Mouse (Mus musculus) bone marrow, adult 2 months (tissue): ENCODE data around the gene 1110025L11Rik. TPM values are rescaled to one million over a fixed set of nuclear protein-coding genes. Genes with fewer than 3 reads are reported as not detected.
"Not testable (repeated sequence)": the region's sequence is repeated elsewhere in the genome, so short reads cannot be mapped to it uniquely, and the experiment has no call there.

Experiments
- H3K27ac ChIP-seq: fragments of 200-500 bp; 2 replicates; pipeline ENCODE4 v1.5.1; 2012; ENCODE audit warnings: low read depth, mild to moderate bottlenecking, control low read depth, inconsistent platforms, low read length; ENCODE audit not compliant: control insufficient read depth, poor library complexity, insufficient read depth
- H3K4me1 ChIP-seq: fragments of 200-500 bp; 2 replicates; pipeline ENCODE4 v1.6.1; 2011; ENCODE audit warnings: low read length; ENCODE audit not compliant: control insufficient read depth, insufficient read depth
- H3K4me3 ChIP-seq: fragments of 200-500 bp; replicated peaks from 2 replicates; pipeline ENCODE3; 2011; ENCODE audit warnings: mild to moderate bottlenecking, low read depth, low read length, control low read depth; ENCODE audit not compliant: control insufficient read depth
- CTCF ChIP-seq: fragments of 200-500 bp; IDR thresholded peaks from 2 replicates; pipeline ENCODE4 v1.5.1; 2011; ENCODE audit warnings: low read length, control low read depth; ENCODE audit not compliant: control insufficient read depth, insufficient read depth
- POLR2A ChIP-seq: fragments of 200-500 bp; IDR thresholded peaks from 2 replicates; pipeline ENCODE4 v1.6.1; 2011; ENCODE audit warnings: low read depth, mild to moderate bottlenecking, control low read depth, low read length, borderline replicate concordance; ENCODE audit not compliant: control insufficient read depth
- WGBS: fragments of 180-500 bp; shearing (Covaris S2); methylation state at CpG from one replicate; pipeline ENCODE4 v1.1.7; 2018; 5-methylcytosine and 5-hydroxymethylcytosine counted together
- polyA plus RNA-seq: library from polyadenylated mRNA; stranded (reverse); fragments of >200 nt; gene quantifications from 2 replicates; pipeline ENCODE4 v1.2.4, GENCODE M21; 2011; ENCODE audit warnings: low replicate concordance; ENCODE audit not compliant: missing spikeins, insufficient read depth, insufficient read length

Gene 1110025L11Rik
- not detected in 2 replicates for polyA plus RNA-seq

DNA sequence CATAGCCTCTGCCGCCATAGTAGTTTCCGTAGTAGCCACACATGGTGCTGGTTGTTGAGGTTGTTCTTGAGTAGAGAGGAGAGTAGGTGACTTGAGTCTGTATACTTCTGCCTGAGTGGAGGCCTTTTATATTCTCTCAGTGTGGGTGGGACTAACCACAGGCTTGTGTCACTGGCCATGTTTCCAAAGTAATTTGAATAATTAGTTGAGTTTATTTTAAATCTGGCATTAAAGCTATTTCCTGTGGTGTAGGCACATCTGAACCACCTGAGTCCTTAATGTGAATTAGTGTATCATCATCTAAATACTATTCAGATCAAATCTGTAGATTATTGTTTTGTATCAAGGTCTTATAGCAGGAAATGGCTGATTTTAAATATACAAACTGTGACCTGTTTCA is at the start of gene 1110025L11Rik:
TSS of gene 1110025L11Rik (minus strand) at position 101 of the 400 bp plus-strand sequence.
- not testable (repeated sequence) for H3K27ac ChIP-seq, H3K4me1 ChIP-seq, H3K4me3 ChIP-seq
- no CpG with 5 or more reads among the region's 2 CpGs for WGBS

DNA sequence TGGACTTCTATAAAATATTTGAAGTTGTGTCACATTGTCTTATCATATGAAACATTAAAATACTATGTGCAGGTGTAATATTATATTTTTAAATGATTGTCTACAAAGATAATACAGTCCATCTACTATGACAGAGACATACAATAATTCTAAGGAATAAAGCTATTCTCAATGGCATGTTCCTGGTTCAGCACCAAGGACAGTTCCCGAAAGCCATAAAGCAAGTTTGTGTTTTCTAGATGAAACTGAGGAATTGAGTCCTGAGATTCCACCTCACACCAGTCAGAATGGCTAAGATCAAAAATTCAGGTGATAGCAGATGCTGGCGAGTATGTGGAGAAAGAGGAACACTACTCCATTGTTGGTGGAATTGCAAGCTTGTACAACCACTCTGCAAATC is 7.2 kb upstream of the 1110025L11Rik start:
- H3K27ac ChIP-seq, H3K4me3 ChIP-seq, H3K4me1 ChIP-seq: not testable (repeated sequence)
- 62% methylated on average over 2 of the region's 2 CpGs for WGBS

DNA sequence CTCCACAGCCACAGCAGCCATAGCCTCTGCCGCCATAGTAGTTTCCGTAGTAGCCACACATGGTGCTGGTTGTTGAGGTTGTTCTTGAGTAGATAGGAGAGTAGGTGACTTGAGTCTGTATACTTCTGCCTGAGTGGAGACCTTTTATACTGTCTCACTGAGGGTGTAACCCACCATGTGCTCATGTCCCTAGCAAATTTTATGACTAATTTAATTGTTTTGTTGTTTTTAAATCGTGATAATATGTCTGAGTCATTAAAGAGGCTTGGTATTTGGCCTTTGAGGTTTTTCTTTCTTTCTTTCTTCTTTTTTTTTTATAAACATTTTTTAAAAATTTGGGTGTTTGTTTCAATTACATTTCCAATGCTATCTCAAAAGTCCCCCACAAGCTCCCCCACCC is 16.0 kb downstream of the 1110025L11Rik start, which contains the start of gene Krtap6-5:
TSS of gene Krtap6-5 (minus strand) at position 101 of the 400 bp plus-strand sequence.
- 67% methylated on average over 3 of the region's 3 CpGs for WGBS
- Histone ChIP-seq H3K4me1 (no peaks in the 10 kb centered on the region), H3K4me3 (no peak within 1 kb of the TSS), H3K27ac (no peak within 1 kb of the TSS)
- TF ChIP-seq POLR2A (no peak), CTCF (no peak)

DNA sequence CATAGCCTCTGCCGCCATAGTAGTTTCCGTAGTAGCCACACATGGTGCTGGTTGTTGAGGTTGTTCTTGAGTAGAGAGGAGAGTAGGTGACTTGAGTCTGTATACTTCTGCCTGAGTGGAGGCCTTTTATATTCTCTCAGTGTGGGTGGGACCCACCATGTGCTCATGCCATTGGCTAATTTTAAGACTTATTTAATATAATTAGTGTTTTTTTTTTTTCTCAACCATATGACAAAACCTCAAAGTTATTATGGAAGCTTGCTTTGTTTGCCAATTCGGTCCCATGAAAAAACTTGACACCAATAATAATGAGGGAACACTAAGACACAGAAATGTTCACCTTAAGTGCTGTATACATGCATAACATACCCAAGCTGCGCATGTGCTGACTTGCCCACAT is 22.4 kb downstream of the 1110025L11Rik start, which contains the start of gene Gm10228:
TSS of gene Gm10228 (minus strand) at position 101 of the 400 bp plus-strand sequence.
- H3K27ac ChIP-seq, H3K4me3 ChIP-seq, H3K4me1 ChIP-seq: not testable (repeated sequence)
- WGBS: 77% methylated on average over 2 of the region's 4 CpGs

DNA sequence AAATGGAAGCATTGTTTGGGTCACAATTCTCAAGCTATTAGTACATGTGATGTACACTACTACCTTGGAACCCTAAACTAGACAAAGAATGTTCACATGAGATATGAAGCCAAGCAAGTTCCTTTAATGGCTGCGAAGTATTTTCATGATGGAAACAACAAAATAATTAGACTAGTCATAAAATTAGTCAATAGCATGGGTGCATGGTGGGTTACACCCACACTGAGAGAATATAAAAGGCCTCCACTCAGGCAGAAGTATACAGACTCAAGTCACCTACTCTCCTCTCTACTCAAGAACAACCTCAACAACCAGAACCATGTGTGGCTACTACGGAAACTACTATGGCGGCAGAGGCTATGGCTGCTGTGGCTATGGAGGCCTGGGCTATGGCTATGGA is 32.4 kb downstream of the 1110025L11Rik start, which contains the start of gene Krtap6-1:
TSS of gene Krtap6-1 (plus strand) at position 301 of the 400 bp plus-strand sequence.
- not testable (repeated sequence) for H3K4me3 ChIP-seq, H3K4me1 ChIP-seq, H3K27ac ChIP-seq
- 88% methylated on average over 3 of the region's 3 CpGs for WGBS

DNA sequence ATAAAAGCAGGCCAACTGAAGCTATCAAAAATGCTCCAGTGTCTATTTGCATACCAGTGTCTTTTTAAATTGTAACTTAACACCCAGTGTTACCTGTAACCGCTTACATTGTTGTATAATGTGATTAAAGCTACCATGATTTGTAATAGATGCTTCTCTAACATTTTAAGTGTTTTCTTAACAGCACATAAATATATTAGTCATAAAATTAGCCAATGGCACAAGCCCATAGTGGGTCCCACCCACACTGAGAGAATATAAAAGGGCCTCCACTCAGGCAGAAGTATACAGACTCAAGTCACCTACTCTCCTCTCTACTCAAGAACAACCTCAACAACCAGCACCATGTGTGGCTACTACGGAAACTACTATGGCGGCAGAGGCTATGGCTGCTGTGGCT is 48.8 kb downstream of the 1110025L11Rik start, which contains the start of gene Gm10229:
TSS of gene Gm10229 (plus strand) at position 301 of the 400 bp plus-strand sequence.
- H3K27ac ChIP-seq, H3K4me3 ChIP-seq, H3K4me1 ChIP-seq: not testable (repeated sequence)
- 66% methylated on average over 3 of the region's 3 CpGs for WGBS

DNA sequence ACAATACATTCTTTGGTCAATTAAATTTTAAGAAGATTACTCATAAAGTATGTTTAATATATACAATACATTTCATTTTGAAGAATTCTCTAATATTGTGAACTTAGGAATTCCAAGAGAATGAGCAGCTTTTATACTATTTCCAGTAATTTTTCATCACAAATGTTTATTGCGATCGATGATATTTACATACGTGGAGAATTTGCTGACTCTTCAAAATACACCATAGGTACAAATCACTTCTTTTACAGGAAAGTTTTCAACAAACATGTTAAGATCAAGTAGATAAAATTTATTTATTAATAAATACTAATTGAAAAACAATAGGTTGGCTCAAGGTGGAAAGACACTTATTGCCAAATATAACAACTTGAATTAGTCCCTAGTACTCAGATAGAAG is 49.8 kb downstream of the 1110025L11Rik start:
- no peak overlapping the region for H3K4me3 ChIP-seq
- 95% methylated on average over 3 of the region's 3 CpGs for WGBS
- no peak for TF ChIP-seq CTCF
- TF ChIP-seq POLR2A: no peak

More for the DNA sequence above, 49.8 kb downstream of the 1110025L11Rik start:
- H3K27ac ChIP-seq: no peak overlapping the region
- H3K4me1 ChIP-seq: no peaks in the 10 kb centered on the region

Other genes starting within 250 kb of the 1110025L11Rik start
- gene Krtap15, start 243.8 kb downstream of the 1110025L11Rik start, polyA plus RNA-seq: not detected in 2 replicates
- gene Krtap14, start 237.9 kb downstream of the 1110025L11Rik start, polyA plus RNA-seq: not detected in 2 replicates
- gene Krtap19-1, start 194.6 kb downstream of the 1110025L11Rik start, polyA plus RNA-seq: not detected in 2 replicates
- gene Krtap19-2, start 189.7 kb downstream of the 1110025L11Rik start, polyA plus RNA-seq: not detected in 2 replicates
- gene Krtap19-3, start 186.0 kb downstream of the 1110025L11Rik start, polyA plus RNA-seq: not detected in 2 replicates
- not detected in 2 replicates for gene Krtap19-4, start 178.9 kb downstream of the 1110025L11Rik start, polyA plus RNA-seq
- gene Krtap19-5, start 167.5 kb downstream of the 1110025L11Rik start, polyA plus RNA-seq: not detected in 2 replicates
- gene Krtap19-9b, start 131.7 kb downstream of the 1110025L11Rik start, polyA plus RNA-seq: not detected in 2 replicates
- not detected in 2 replicates for gene Krtap16-3, start 101.1 kb downstream of the 1110025L11Rik start, polyA plus RNA-seq
- not detected in 2 replicates for gene Krtap22-2, start 53.2 kb downstream of the 1110025L11Rik start, polyA plus RNA-seq
- not detected in 2 replicates for gene Gm10229, start 48.7 kb downstream of the 1110025L11Rik start, polyA plus RNA-seq
- gene Krtap6-1, start 32.3 kb downstream of the 1110025L11Rik start, polyA plus RNA-seq: not detected in 2 replicates
- not detected in 2 replicates for gene Gm10228, start 22.5 kb downstream of the 1110025L11Rik start, polyA plus RNA-seq
- gene Krtap6-5, start 16.1 kb downstream of the 1110025L11Rik start, polyA plus RNA-seq: not detected in 2 replicates
- gene Krtap6-3, start 20.0 kb upstream of the 1110025L11Rik start, polyA plus RNA-seq: not detected in 2 replicates
- gene Gm6358, start 76.8 kb upstream of the 1110025L11Rik start, polyA plus RNA-seq: not detected in 2 replicates
- not detected in 2 replicates for gene Gm10061, start 87.1 kb upstream of the 1110025L11Rik start, polyA plus RNA-seq
- not detected in 2 replicates for gene Gm9789, start 94.0 kb upstream of the 1110025L11Rik start, polyA plus RNA-seq
- not detected in 2 replicates for gene Gm7735, start 105.5 kb upstream of the 1110025L11Rik start, polyA plus RNA-seq
- gene 1110057P08Rik, start 110.7 kb upstream of the 1110025L11Rik start, polyA plus RNA-seq: not detected in 2 replicates
- gene Krtap20-2, start 141.9 kb upstream of the 1110025L11Rik start, polyA plus RNA-seq: not detected in 2 replicates